ENCODE assay signal across 14 mouse cellular contexts in genomic region chr2:181052171-181052570, GRCm38 (mm10). TPM values are rescaled to one million over a fixed set of nuclear protein-coding genes. Genes with fewer than 3 reads are reported as not detected.
"Had no signal": no experiment of that assay in that cellular context is flagged by ENCODE, and none has a peak within 500 bp of the region (broad histone marks: within the 10 kb centered on the region; RNA-seq: fewer than 3 reads in every experiment).

No protein-coding gene starts in this region.

- H3K9ac ChIP-seq: liver, embryonic 15.5 days; midbrain, embryonic 13.5 days had no signal

- H3K9me3 ChIP-seq: limb, embryonic 10.5 days; liver, embryonic 15.5 days; midbrain, embryonic 13.5 days had no signal

- DNase-seq: kidney, adult 2 months; kidney, postnatal 25 days; lung, adult 2 months; lung, postnatal 36 days; right cerebral cortex, postnatal 14 days; thymus, adult 18-20 months; thymus, postnatal 14 days had no signal

- H3K27ac ChIP-seq: left cerebral cortex, adult 2 months; limb, embryonic 10.5 days; liver, embryonic 15.5 days; midbrain, embryonic 13.5 days had no signal

- H3K36me3 ChIP-seq: limb, embryonic 10.5 days; liver, embryonic 15.5 days; midbrain, embryonic 13.5 days had no signal

- H3K4me2 ChIP-seq: liver, embryonic 11.5 days; liver, embryonic 15.5 days; midbrain, embryonic 13.5 days had no signal

- ATAC-seq: lung, postnatal 0 days; midbrain, embryonic 13.5 days had no signal

- H3K27me3 ChIP-seq: midbrain, embryonic 13.5 days had no signal

- H3K4me3 ChIP-seq: left cerebral cortex, adult 2 months; limb, embryonic 10.5 days; liver, embryonic 15.5 days; midbrain, embryonic 13.5 days had no signal

- H3K4me1 ChIP-seq: liver, embryonic 15.5 days had no signal

RNA-seq across cellular contexts. Expression of gene Chrna4, which starts 8.8 kb away (rescaled TPM):
- total RNA-seq: megakaryocyte progenitor cell, adult 5-6 weeks had no signal
- polyA plus RNA-seq: lung, adult 2 months had no signal
